Mouse (Mus musculus): ENCODE measurements at regions not wholly inside any gene's neighbourhood (a gene's known extent, or its start where the extent isn't known, plus 50 kb on each side); places are given as distances from the start of the nearest gene placed in this dataset.

DNA sequence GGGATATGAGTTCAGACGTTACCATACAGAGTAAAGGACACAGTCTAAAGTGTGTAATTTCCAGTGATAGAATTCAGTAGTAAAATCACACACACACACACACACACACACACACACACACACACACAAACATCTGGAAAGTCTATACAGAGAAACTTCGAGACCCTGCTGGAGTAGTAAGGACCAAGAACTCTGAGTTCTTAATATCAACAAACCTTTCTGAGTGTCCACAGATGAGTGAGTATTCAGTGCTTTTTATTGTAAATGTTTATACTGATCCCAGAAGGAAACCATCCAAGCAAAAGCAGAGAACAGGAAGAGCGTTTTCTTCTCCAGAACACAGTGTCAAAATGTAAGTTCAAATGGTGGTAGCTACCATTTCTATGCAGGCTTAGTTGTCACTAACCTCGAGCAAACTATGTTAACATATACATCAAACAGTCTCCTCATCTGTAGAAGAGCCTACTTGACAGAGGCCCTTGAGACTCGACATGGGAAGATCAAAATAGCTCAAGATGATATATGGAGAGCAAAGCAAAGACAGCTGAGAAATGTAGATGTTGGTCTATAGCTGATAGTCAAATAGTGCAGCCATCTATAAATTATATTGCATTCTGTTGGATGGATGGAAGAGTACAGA is 248.0 kb upstream of the Noct start:
- Histone ChIP-seq H3K27ac (ENCODE audit: insufficient read depth, low read length) (no peak overlapping the region), H3K4me3 (ENCODE audit: insufficient read depth, low read length) (no peak overlapping the region), H3K4me1 (ENCODE audit: control insufficient read depth, insufficient read depth, low read length) (peaks cover 4% of the 10 kb centered on the region; the same call in 1 of the 2 replicates)
- TF ChIP-seq POLR2A (IDR thresholded peaks at IDR 0.05; ENCODE audit: extremely low read depth, insufficient read depth, low read length) (no peak), CTCF (IDR thresholded peaks at IDR 0.05; ENCODE audit: extremely low read depth, insufficient read depth, low read length) (no peak)

- TF ChIP-seq POLR2A (IDR thresholded peaks at IDR 0.05; ENCODE audit: extremely low read depth, insufficient read depth, low read length) (no peak), CTCF (IDR thresholded peaks at IDR 0.05; ENCODE audit: extremely low read depth, insufficient read depth, low read length) (no peak)
- H3K27ac ChIP-seq (ENCODE audit: insufficient read depth, low read length): no peak overlapping the region
- H3K4me1 ChIP-seq (ENCODE audit: control insufficient read depth, insufficient read depth, low read length): peaks cover 4% of the 10 kb centered on the region; the same call in 1 of the 2 replicates
- no peak overlapping the region for H3K4me3 ChIP-seq (ENCODE audit: insufficient read depth, low read length)
Measured at GRCm38 (mm10) chr3:50976818-50977217, 247.4 kb upstream of the Noct start.

- no peak overlapping the region for H3K4me3 ChIP-seq (ENCODE audit: insufficient read depth, low read length)
- H3K4me1 ChIP-seq (ENCODE audit: control insufficient read depth, insufficient read depth, low read length): peaks cover 1% of the 10 kb centered on the region; the same call in 1 of the 2 replicates
- TF ChIP-seq CTCF (IDR thresholded peaks at IDR 0.05; ENCODE audit: extremely low read depth, insufficient read depth, low read length) (no peak), POLR2A (IDR thresholded peaks at IDR 0.05; ENCODE audit: extremely low read depth, insufficient read depth, low read length) (no peak)
- H3K27ac ChIP-seq (ENCODE audit: insufficient read depth, low read length): no peak overlapping the region
Measured at GRCm38 (mm10) chr3:50978636-50979035, 245.6 kb upstream of the Noct start.

DNA sequence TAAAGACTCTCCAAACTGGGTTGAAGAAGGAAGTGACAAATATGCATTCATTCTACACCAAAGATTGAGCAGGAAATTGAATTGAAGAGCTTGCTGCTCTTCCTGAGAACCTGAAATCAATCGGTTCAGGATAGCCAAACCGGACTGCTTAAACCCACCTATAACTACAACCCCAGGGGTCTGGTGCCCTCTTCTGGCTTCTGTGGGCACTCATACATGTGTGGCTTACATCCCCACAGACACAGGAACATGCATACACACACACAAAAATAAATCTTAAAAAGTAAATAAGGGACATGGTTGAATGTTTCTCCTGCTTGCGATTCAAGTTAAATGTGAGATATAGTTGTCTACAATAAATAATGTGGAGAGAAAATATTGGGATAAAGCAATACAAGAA is 244.7 kb upstream of the Noct start:
- Histone ChIP-seq H3K4me3 (ENCODE audit: insufficient read depth, low read length) (no peak overlapping the region), H3K27ac (ENCODE audit: insufficient read depth, low read length) (no peak overlapping the region), H3K4me1 (ENCODE audit: control insufficient read depth, insufficient read depth, low read length) (peaks cover 1% of the 10 kb centered on the region; the same call in 1 of the 2 replicates)
- no peak for TF ChIP-seq CTCF (IDR thresholded peaks at IDR 0.05; ENCODE audit: extremely low read depth, insufficient read depth, low read length)
- no peak for TF ChIP-seq POLR2A (IDR thresholded peaks at IDR 0.05; ENCODE audit: extremely low read depth, insufficient read depth, low read length)

GRCm38 (mm10) chr3:50981751-50982150 is 242.5 kb upstream of the Noct start:
- Histone ChIP-seq H3K4me1 (ENCODE audit: control insufficient read depth, insufficient read depth, low read length) (peaks cover 1% of the 10 kb centered on the region; the same call in 1 of the 2 replicates), H3K27ac (ENCODE audit: insufficient read depth, low read length) (no peak overlapping the region), H3K4me3 (ENCODE audit: insufficient read depth, low read length) (no peak overlapping the region)
- TF ChIP-seq POLR2A (IDR thresholded peaks at IDR 0.05; ENCODE audit: extremely low read depth, insufficient read depth, low read length) (no peak), CTCF (IDR thresholded peaks at IDR 0.05; ENCODE audit: extremely low read depth, insufficient read depth, low read length) (no peak)

DNA sequence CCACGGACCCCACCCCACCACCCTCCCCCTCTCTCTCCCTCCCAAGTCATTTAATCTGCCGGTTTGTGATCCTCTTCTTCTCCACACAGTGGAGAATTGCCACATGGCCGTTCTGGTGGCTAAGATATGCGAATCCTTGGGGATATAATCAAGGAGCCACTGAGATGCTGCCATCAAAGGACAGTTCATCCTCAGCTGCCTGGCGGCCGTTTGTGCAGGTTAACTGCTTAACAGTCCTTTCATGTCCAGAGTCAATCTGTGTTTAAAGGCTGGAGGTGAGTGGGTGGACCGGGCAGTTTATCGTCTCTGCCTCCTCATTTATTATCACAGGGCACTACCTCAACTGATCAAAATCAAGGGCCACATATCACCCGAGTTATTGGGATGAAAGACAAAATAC is 241.6 kb upstream of the Noct start:
- Histone ChIP-seq H3K4me1 (ENCODE audit: control insufficient read depth, insufficient read depth, low read length) (peaks cover 1% of the 10 kb centered on the region; the same call in 1 of the 2 replicates), H3K4me3 (ENCODE audit: insufficient read depth, low read length) (no peak overlapping the region), H3K27ac (ENCODE audit: insufficient read depth, low read length) (no peak overlapping the region)
- no peak for TF ChIP-seq POLR2A (IDR thresholded peaks at IDR 0.05; ENCODE audit: extremely low read depth, insufficient read depth, low read length)

DNA sequence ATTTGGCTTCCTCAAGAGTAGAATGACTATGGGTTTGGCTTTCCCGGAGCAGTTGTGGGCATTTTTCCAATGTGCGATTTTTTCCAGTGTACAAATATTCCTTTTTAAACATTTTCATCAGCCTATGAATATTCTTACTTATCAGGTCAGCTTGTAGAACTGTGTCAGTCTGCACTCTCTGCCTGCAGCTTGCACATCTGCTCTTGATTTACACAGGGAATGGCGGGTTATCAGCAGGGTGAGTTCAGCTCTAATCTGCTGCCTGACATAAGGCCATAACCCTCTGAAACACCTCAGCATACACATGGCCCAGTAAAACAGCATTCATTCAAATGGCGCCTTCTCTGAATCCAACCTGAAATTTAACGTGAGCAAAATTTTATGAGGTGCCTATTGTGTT is 241.1 kb upstream of the Noct start:
- no peak for TF ChIP-seq CTCF (IDR thresholded peaks at IDR 0.05; ENCODE audit: extremely low read depth, insufficient read depth, low read length)
- TF ChIP-seq POLR2A (IDR thresholded peaks at IDR 0.05; ENCODE audit: extremely low read depth, insufficient read depth, low read length): no peak
- Histone ChIP-seq H3K4me1 (ENCODE audit: control insufficient read depth, insufficient read depth, low read length) (peaks cover 1% of the 10 kb centered on the region; the same call in 1 of the 2 replicates), H3K4me3 (ENCODE audit: insufficient read depth, low read length) (no peak overlapping the region), H3K27ac (ENCODE audit: insufficient read depth, low read length) (peak overlapping the region; percentile 42; the same call in 1 of the 2 replicates)

- no peak for TF ChIP-seq CTCF (IDR thresholded peaks at IDR 0.05; ENCODE audit: extremely low read depth, insufficient read depth, low read length)
- TF ChIP-seq POLR2A (IDR thresholded peaks at IDR 0.05; ENCODE audit: extremely low read depth, insufficient read depth, low read length): no peak
- no peak overlapping the region for H3K4me3 ChIP-seq (ENCODE audit: insufficient read depth, low read length)
- no peak overlapping the region for H3K27ac ChIP-seq (ENCODE audit: insufficient read depth, low read length)
- peaks cover 1% of the 10 kb centered on the region; the same call in 1 of the 2 replicates for H3K4me1 ChIP-seq (ENCODE audit: control insufficient read depth, insufficient read depth, low read length)
Measured at GRCm38 (mm10) chr3:50983962-50984765, 240.1 kb upstream of the Noct start.

DNA sequence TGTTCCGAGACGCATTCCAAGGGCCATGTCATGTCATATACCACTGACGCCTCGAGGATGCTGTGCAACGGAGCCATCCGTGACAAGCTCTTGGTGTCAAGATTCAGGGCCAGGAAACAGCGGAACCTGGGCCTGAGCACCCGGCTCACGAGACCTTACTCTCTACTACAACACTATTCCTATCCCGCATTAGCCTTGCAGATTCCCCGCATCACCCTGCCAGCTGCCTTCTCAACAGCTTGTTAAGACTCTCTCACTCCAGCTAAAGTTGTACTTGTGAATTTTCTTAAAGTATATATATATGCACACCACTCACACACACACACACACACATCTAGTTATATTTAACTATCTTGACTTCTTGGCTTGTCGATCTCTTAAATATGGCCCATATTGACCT is 236.4 kb upstream of the Noct start:
- TF ChIP-seq CTCF (IDR thresholded peaks at IDR 0.05; ENCODE audit: extremely low read depth, insufficient read depth, low read length) (no peak), POLR2A (IDR thresholded peaks at IDR 0.05; ENCODE audit: extremely low read depth, insufficient read depth, low read length) (no peak)
- Histone ChIP-seq H3K27ac (ENCODE audit: insufficient read depth, low read length) (no peak overlapping the region), H3K4me1 (ENCODE audit: control insufficient read depth, insufficient read depth, low read length) (peaks cover 1% of the 10 kb centered on the region; the same call in 1 of the 2 replicates), H3K4me3 (ENCODE audit: insufficient read depth, low read length) (no peak overlapping the region)

- peaks cover 3% of the 10 kb centered on the region; the same call in 1 of the 2 replicates for H3K4me1 ChIP-seq (ENCODE audit: control insufficient read depth, insufficient read depth, low read length)
- no peak for TF ChIP-seq CTCF (IDR thresholded peaks at IDR 0.05; ENCODE audit: extremely low read depth, insufficient read depth, low read length)
- no peak for TF ChIP-seq POLR2A (IDR thresholded peaks at IDR 0.05; ENCODE audit: extremely low read depth, insufficient read depth, low read length)
- no peak overlapping the region for H3K4me3 ChIP-seq (ENCODE audit: insufficient read depth, low read length)
- no peak overlapping the region for H3K27ac ChIP-seq (ENCODE audit: insufficient read depth, low read length)
Measured at GRCm38 (mm10) chr3:50990810-50991209, 233.4 kb upstream of the Noct start.

All from cortical plate, adult 2 months (tissue).